Mouse (Mus musculus) testis, adult 2 months (tissue): ENCODE results near the gene Rgs7. TPM values are rescaled to one million over a fixed set of nuclear protein-coding genes. Genes with fewer than 3 reads are reported as not detected.

Source experiments
- H3K27ac ChIP-seq: fragments of 200-500 bp; 2 replicates; pipeline ENCODE4 v1.5.1; 2012; ENCODE audit warnings: low read depth, low read length; ENCODE audit not compliant: control insufficient read depth, insufficient read depth
- H3K27me3 ChIP-seq: fragments of 200-500 bp; 2 replicates; pipeline ENCODE4 v1.6.1; 2012; ENCODE audit warnings: mild to moderate bottlenecking, low read length, moderate library complexity; ENCODE audit not compliant: control insufficient read depth, insufficient read depth
- H3K36me3 ChIP-seq: fragments of 200-500 bp; 2 replicates; pipeline ENCODE4 v1.6.1; 2012; ENCODE audit warnings: mild to moderate bottlenecking, low read length; ENCODE audit not compliant: control insufficient read depth, insufficient read depth
- H3K4me1 ChIP-seq: fragments of 200-500 bp; 2 replicates; pipeline ENCODE4 v1.6.1; 2012; ENCODE audit warnings: low read length; ENCODE audit not compliant: control insufficient read depth, insufficient read depth
- H3K4me3 ChIP-seq: fragments of 200-500 bp; 2 replicates; pipeline ENCODE4 v1.5.1; 2012; ENCODE audit warnings: low read depth, mild to moderate bottlenecking, low read length, moderate library complexity, mixed read lengths; ENCODE audit not compliant: control insufficient read depth
- CTCF ChIP-seq: fragments of 200-500 bp; IDR thresholded peaks from 2 replicates; pipeline ENCODE4 v1.5.1; 2012; ENCODE audit warnings: low read depth, mild to moderate bottlenecking, inconsistent platforms, low read length, moderate library complexity; ENCODE audit not compliant: control insufficient read depth, insufficient read depth, insufficient replicate concordance
- POLR2A ChIP-seq: fragments of 200-500 bp; IDR thresholded peaks from 2 replicates; pipeline ENCODE4 v1.6.1; 2012; ENCODE audit warnings: low read depth, mild to moderate bottlenecking, inconsistent platforms, low read length, moderate library complexity; ENCODE audit not compliant: control insufficient read depth
- polyA plus RNA-seq: library from polyadenylated mRNA; depleted of rRNA; stranded (reverse); fragments of >200 nt; gene quantifications from 2 replicates; pipeline ENCODE4 v1.2.3, GENCODE M21; 2012

Gene Rgs7
- polyA plus RNA-seq, 1 experiment: 0.15 TPM

DNA sequence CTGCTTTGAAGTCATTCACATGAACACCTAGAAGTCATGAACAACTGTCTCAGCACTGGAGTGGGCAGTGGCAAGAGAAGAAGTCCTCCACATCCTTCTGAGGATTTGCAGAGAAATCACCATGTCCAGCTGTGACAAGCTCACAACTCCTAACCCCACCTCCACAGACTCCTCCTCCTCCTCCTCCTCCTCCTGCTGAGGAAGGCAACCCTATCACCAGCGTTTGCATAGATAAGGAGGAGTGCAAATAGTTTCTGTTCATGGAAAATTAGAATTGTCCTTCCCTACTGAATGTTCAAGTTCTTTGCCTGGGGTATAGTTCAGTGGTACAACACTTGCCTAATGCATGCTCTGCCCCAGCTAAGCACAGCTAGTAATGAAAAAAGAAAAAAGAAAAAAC is 386.0 kb downstream of the Rgs7 start:
- TF ChIP-seq CTCF (no peak), POLR2A (no peak)
- H3K27me3 ChIP-seq: no peaks in the 10 kb centered on the region

DNA sequence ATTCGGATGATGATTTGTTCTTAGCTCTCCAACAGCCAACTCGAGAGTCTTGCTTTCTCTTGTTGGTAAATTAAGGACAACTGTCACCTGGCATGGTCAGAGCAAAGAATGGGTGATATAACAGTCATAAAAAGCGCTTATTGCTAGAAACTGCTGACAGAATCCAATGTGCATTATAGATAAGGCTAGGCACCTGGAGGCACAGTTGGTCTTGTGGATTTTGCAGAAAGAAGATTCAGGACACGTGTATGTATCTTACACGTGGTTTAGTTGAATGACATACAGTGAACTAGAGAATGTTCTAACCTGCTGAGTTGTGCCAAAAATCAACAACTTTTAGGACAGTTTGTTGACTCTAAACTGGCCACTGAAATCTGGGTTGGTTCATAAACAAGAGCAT is 386.9 kb downstream of the Rgs7 start:
- Histone ChIP-seq H3K27me3 (no peaks in the 10 kb centered on the region), H3K4me3 (no peak overlapping the region), H3K27ac (no peak overlapping the region), H3K4me1 (no peaks in the 10 kb centered on the region), H3K36me3 (no peaks in the 10 kb centered on the region)
- TF ChIP-seq CTCF (no peak), POLR2A (no peak)

More for the DNA sequence above, 386.0 kb downstream of the Rgs7 start:
- no peaks in the 10 kb centered on the region for H3K36me3 ChIP-seq
- H3K27ac ChIP-seq: no peak overlapping the region
- no peak overlapping the region for H3K4me3 ChIP-seq
- no peaks in the 10 kb centered on the region for H3K4me1 ChIP-seq

DNA sequence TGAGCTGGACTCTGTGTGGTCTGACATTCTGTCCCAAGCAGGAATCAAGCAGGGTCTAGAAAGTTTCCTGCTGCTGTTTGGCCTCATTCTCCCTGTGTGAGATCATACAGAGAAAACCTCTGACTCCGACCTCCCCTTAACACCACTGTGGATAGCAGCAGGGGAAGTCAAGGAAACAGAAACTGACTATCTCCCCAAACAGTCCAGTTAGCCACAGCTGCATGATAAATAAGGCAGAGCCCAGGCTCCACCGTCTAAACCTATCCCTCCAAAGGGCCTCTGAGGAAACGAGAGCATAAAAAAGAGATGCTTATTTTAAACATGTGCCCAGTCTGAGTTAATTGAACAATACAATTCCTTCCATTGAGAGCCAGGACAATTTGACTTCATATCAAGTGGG is 395.3 kb downstream of the Rgs7 start:
- Histone ChIP-seq H3K27ac (no peak overlapping the region), H3K36me3 (no peaks in the 10 kb centered on the region), H3K4me1 (no peaks in the 10 kb centered on the region), H3K27me3 (no peaks in the 10 kb centered on the region), H3K4me3 (no peak overlapping the region)
- TF ChIP-seq CTCF: no peak
- TF ChIP-seq POLR2A: no peak

DNA sequence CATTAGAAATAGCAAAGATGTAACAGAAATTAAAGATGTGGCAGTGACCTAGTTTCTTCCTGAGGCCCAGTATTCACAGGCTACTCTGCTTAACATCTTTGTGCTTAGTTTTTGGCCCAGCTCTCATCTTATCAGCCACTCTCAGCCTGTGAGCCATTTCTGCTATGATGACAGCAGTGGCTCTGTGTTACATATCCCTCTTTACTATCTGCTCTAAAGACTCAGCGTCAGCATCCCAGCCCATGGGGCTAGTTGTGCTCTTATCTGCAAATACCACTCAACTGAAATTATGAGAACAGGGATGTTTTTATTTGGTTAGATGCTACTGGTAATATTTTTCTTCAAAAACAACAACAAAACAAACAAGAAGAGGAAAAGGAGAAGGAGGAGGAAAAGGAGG is 410.2 kb downstream of the Rgs7 start:
- TF ChIP-seq POLR2A (no peak), CTCF (no peak)
- no peaks in the 10 kb centered on the region for H3K27me3 ChIP-seq
- no peaks in the 10 kb centered on the region for H3K36me3 ChIP-seq
- no peak overlapping the region for H3K27ac ChIP-seq
- no peak overlapping the region for H3K4me3 ChIP-seq
- no peaks in the 10 kb centered on the region for H3K4me1 ChIP-seq

DNA sequence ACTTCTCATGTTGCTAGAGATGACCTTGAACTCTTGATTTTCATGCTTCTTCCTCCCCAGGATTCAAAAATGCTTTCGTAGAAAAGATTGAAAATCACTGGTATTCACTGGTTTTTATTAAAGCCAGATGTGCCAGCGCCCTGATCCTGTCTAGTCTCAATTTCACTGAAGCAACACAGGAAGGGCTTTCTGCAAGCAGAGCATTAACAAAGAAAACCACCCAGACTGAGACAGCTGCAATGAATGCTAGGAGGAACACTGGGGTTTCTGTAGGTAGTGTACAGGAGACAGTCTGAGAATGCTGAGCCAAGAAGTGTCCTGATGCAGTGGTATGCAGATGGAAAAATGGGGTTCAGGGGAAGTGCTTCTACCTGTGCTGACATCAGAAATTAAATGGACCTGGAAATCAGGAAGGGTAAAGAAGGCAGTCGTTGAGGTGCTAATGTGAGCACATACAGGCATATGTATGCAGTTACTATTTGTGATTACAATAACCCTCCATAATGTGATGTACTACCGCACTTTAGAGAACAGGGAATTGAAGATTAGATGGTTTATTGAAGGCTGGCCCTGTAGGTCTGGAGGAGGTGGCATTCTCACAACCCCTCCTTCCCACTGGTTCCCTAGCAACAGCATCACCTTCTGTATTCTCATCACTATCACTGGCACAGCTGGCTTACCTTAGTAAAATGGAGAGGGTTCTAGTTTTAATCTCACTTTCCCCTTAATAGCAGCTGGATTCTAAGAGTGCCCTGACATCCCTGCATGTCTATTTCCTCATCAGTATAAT is 412.3 kb downstream of the Rgs7 start:
- Histone ChIP-seq H3K27me3 (no peaks in the 10 kb centered on the region), H3K4me3 (no peak overlapping the region), H3K4me1 (no peaks in the 10 kb centered on the region), H3K36me3 (no peaks in the 10 kb centered on the region), H3K27ac (no peak overlapping the region)
- TF ChIP-seq POLR2A: no peak
- no peak for TF ChIP-seq CTCF

DNA sequence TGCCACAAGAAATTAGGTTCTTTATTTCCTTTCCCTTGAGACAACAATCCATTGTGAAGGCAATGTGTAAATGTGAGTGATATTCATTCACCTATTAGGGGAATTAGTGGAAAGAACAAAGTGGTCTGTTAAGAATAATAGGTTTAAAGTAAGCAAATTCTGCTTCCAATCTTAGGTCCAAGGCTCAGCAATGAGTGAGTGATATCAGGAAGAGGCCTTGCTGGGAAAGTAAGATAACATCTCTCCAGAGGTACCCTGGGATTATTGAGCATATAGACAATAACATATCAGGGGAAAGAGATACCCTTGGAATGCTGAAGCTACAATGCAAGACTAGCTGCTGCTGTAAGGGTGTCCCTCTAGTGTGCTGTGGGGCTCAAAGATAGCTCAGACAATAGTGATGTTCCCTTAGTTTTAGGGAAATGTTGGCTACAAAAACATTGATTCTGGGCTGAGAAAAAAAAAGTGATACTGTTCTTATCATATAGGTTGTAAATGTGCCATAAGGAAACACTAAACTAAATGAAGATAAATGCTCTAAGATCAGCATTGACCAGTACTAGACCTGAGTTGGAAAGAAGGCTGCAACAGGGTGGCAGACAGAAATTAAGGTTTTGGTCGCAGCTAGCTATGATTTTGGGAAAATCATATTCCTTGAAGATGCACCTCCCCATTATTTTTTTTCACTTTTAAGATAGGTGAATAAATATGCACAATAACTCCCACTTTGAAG is 418.6 kb downstream of the Rgs7 start:
- H3K4me3 ChIP-seq: no peak overlapping the region

DNA sequence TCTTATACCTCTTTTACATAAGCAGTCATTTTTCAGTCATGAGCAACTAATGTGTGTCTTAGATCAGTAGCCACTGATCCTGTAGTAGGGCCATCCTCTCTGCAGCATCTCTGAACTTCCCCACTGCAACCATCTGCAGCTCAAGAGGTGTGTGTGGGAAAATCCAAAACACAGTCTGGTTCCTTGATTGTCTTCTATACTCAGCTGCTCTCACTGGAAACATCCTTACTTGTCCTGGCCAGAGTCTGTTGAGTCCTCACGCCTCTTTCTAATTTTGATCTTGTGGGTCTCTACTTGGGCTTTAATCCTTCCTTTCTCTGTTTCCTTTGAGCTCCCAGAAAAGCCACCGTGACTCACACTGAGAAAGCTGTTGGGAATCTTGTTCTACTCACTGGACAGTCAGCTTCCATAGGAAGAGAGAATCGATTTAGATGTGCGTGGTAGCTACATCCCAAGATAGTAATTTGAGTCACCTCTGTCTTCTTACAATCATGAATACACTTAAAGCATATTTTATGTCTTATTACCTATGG is 422.5 kb downstream of the Rgs7 start:
- Histone ChIP-seq H3K4me3 (no peak overlapping the region), H3K36me3 (no peaks in the 10 kb centered on the region), H3K27me3 (no peaks in the 10 kb centered on the region), H3K4me1 (no peaks in the 10 kb centered on the region), H3K27ac (no peak overlapping the region)
- TF ChIP-seq CTCF (no peak), POLR2A (no peak)

More for the DNA sequence above, 418.6 kb downstream of the Rgs7 start:
- H3K27me3 ChIP-seq: no peaks in the 10 kb centered on the region
- no peaks in the 10 kb centered on the region for H3K36me3 ChIP-seq
- H3K27ac ChIP-seq: no peak overlapping the region
- TF ChIP-seq CTCF (no peak), POLR2A (no peak)
- H3K4me1 ChIP-seq: no peaks in the 10 kb centered on the region
